Comparison of ENCODE assay signal across 11 mouse cellular contexts in genomic region chr9:111077745-111078144, GRCm38 (mm10). TPM values are rescaled to one million over a fixed set of nuclear protein-coding genes. Genes with fewer than 3 reads are reported as not detected.
A peak's percentile ranks its signal among the peaks of the same experiment; 100 is the strongest.
DNase-seq lines count a peak whose midpoint lies in the region; ATAC-seq and TF ChIP-seq lines count a peak whose summit lies in the region.
"Had no signal": no experiment of that assay in that cellular context is flagged by ENCODE, and none has a peak within 500 bp of the region (broad histone marks: within the 10 kb centered on the region; RNA-seq: fewer than 3 reads in every experiment).

No protein-coding gene starts in this region.

- no peak overlapping the region for H3K4me2 ChIP-seq in intestine, postnatal 0 days (replicated peaks; ENCODE audit: low read depth)
- H3K4me2 ChIP-seq in intestine, embryonic 15.5 days (replicated peaks): no peak overlapping the region
- H3K4me2 ChIP-seq: forebrain, embryonic 13.5 days had no signal

- no peak overlapping the region for H3K9ac ChIP-seq in intestine, postnatal 0 days (ENCODE audit: low read depth, low read length)
- no peak overlapping the region for H3K9ac ChIP-seq in intestine, embryonic 15.5 days
- H3K9ac ChIP-seq in ES-Bruce4 (ENCODE audit: low read depth, poor library complexity, severe bottlenecking): no peak overlapping the region
- H3K9ac ChIP-seq: forebrain, embryonic 13.5 days had no signal

- TF ChIP-seq CTCF in intestine, postnatal 0 days (IDR thresholded peaks at IDR 0.05; ENCODE audit: low read depth): peak; percentile 64
- peak; percentile 70 for TF ChIP-seq CTCF in ES-Bruce4 (IDR thresholded peaks at IDR 0.05; ENCODE audit: low read depth, low read length)
- TF ChIP-seq CTCF in cortical plate, adult 2 months (IDR thresholded peaks at IDR 0.05; ENCODE audit: extremely low read depth, insufficient read depth, low read length): peak; percentile 46

- TF ChIP-seq EP300 in ES-Bruce4 (IDR thresholded peaks at IDR 0.05; ENCODE audit: insufficient read depth, low read depth, low read length): no peak

- 72% methylated on average over 5 of the region's 5 CpGs for WGBS in intestine, postnatal 0 days
- WGBS in intestine, embryonic 15.5 days: 68% methylated on average over 5 of the region's 5 CpGs
- 63% methylated on average over 5 of the region's 5 CpGs for WGBS in hindbrain, embryonic 10.5 days

- no peaks in the 10 kb centered on the region for H3K36me3 ChIP-seq in intestine, postnatal 0 days (ENCODE audit: control insufficient read depth, insufficient read depth)
- H3K36me3 ChIP-seq in intestine, embryonic 15.5 days: no peaks in the 10 kb centered on the region
- H3K36me3 ChIP-seq in ES-Bruce4 (ENCODE audit: control insufficient read depth, insufficient read depth, low read length, poor library complexity, severe bottlenecking): no peaks in the 10 kb centered on the region
- H3K36me3 ChIP-seq in hindbrain, embryonic 10.5 days: no peaks in the 10 kb centered on the region

- no peaks in the 10 kb centered on the region for H3K4me1 ChIP-seq in intestine, postnatal 0 days (replicated peaks; ENCODE audit: control insufficient read depth, insufficient read depth, low read length)
- no peaks in the 10 kb centered on the region for H3K4me1 ChIP-seq in intestine, embryonic 15.5 days (replicated peaks)
- H3K4me1 ChIP-seq in ES-Bruce4 (ENCODE audit: control insufficient read depth, insufficient read depth, low read length): no peaks in the 10 kb centered on the region
- no peaks in the 10 kb centered on the region for H3K4me1 ChIP-seq in cortical plate, adult 2 months (ENCODE audit: control insufficient read depth, insufficient read depth, low read length)
- H3K4me1 ChIP-seq in hindbrain, embryonic 10.5 days (replicated peaks): no peaks in the 10 kb centered on the region
- H3K4me1 ChIP-seq: forebrain, embryonic 13.5 days had no signal

- peak; percentile 48 for DNase-seq in 3T3-L1 (ENCODE audit: low read depth, low spot score)
- DNase-seq in adrenal gland, adult 18-20 months (ENCODE audit: low spot score in 2 of 2): no peak
- no peak for DNase-seq in adrenal gland, postnatal 14 days
- no peak for DNase-seq in hindbrain, embryonic 10.5 days (ENCODE audit: low spot score)
- DNase-seq: heart, postnatal 4 days had no signal

- H3K27me3 ChIP-seq in intestine, postnatal 0 days (replicated peaks; ENCODE audit: control insufficient read depth, insufficient read depth, low read length): no peaks in the 10 kb centered on the region; the same call in 1 of the 2 replicates
- H3K27me3 ChIP-seq in intestine, embryonic 15.5 days (replicated peaks): no peaks in the 10 kb centered on the region
- no peaks in the 10 kb centered on the region for H3K27me3 ChIP-seq in ES-Bruce4 (ENCODE audit: control insufficient read depth, insufficient read depth, low read length, poor library complexity, severe bottlenecking)
- H3K27me3 ChIP-seq in hindbrain, embryonic 10.5 days (ENCODE audit: insufficient read depth, poor library complexity, severe bottlenecking): no peaks in the 10 kb centered on the region
- H3K27me3 ChIP-seq: forebrain, embryonic 13.5 days had no signal

- H3K4me3 ChIP-seq in intestine, postnatal 0 days (ENCODE audit: low read depth, low read length): no peak overlapping the region
- no peak overlapping the region for H3K4me3 ChIP-seq in intestine, embryonic 15.5 days (replicated peaks)
- H3K4me3 ChIP-seq in ES-Bruce4 (ENCODE audit: low read depth, low read length): no peak overlapping the region
- H3K4me3 ChIP-seq in cortical plate, adult 2 months (ENCODE audit: insufficient read depth, low read length): no peak overlapping the region
- no peak overlapping the region for H3K4me3 ChIP-seq in hindbrain, embryonic 10.5 days
- H3K4me3 ChIP-seq: forebrain, embryonic 13.5 days had no signal

- H3K9me3 ChIP-seq in intestine, postnatal 0 days (ENCODE audit: control insufficient read depth): no peaks in the 10 kb centered on the region
- H3K9me3 ChIP-seq in intestine, embryonic 15.5 days: no peaks in the 10 kb centered on the region
- peaks cover 5% of the 10 kb centered on the region for H3K9me3 ChIP-seq in ES-Bruce4 (replicated peaks; ENCODE audit: control insufficient read depth, insufficient read depth, low read length, poor library complexity, severe bottlenecking)
- H3K9me3 ChIP-seq in hindbrain, embryonic 10.5 days: peaks cover 6% of the 10 kb centered on the region; the same call in 1 of the 2 replicates

- no peak overlapping the region for H3K27ac ChIP-seq in intestine, postnatal 0 days (ENCODE audit: low read depth, low read length)
- H3K27ac ChIP-seq in intestine, embryonic 15.5 days: no peak overlapping the region
- H3K27ac ChIP-seq in ES-Bruce4 (ENCODE audit: insufficient read depth, low read length): no peak overlapping the region
- no peak overlapping the region for H3K27ac ChIP-seq in cortical plate, adult 2 months (ENCODE audit: insufficient read depth, low read length)
- H3K27ac ChIP-seq in hindbrain, embryonic 10.5 days: no peak overlapping the region
- H3K27ac ChIP-seq: forebrain, embryonic 13.5 days had no signal

- ATAC-seq in intestine, postnatal 0 days: no peak
- ATAC-seq in intestine, embryonic 15.5 days: no peak
- ATAC-seq: forebrain, embryonic 13.5 days had no signal

- no peak for TF ChIP-seq POLR2A in ES-Bruce4 (IDR thresholded peaks at IDR 0.05; ENCODE audit: insufficient read depth, low read length)
- TF ChIP-seq POLR2A in cortical plate, adult 2 months (IDR thresholded peaks at IDR 0.05; ENCODE audit: extremely low read depth, insufficient read depth, low read length): no peak

RNA-seq across cellular contexts. Expression of gene Ccrl2, which starts 20.4 kb away (rescaled TPM):
- polyA plus RNA-seq in intestine, postnatal 0 days (2015; fragmentation: Nextera tagmentation; extraction: Ambion mirVana): 2.7 and 3.8 TPM in 2 replicates
- 1.8 and 2.6 TPM in 2 replicates for polyA plus RNA-seq in intestine, embryonic 15.5 days (2015; fragmentation: Nextera tagmentation; extraction: Ambion mirVana)
- not detected in 2 replicates for polyA plus RNA-seq in ES-Bruce4 (2011; ENCODE audit: insufficient read depth, insufficient read length, low read depth, missing spikeins)
- polyA plus RNA-seq in cortical plate, adult 2 months (2012; rRNA removed): 1.9 and 2.1 TPM in 2 replicates
- total RNA-seq in adrenal gland, adult 18-20 months (2021): 10 to 100 TPM in 1 of 2 experiments, 1 to 10 TPM in 1; 9.3 to 10.2 TPM
- total RNA-seq in adrenal gland, postnatal 14 days (2021): 5.5 and 8.9 TPM in 2 replicates
- polyA plus RNA-seq in hindbrain, embryonic 10.5 days (2016; fragmentation: Nextera tagmentation; extraction: Ambion mirVana): 0.70 and 0.76 TPM in 2 replicates

RNA-seq across cellular contexts. Expression of gene Lrrfip2, which starts 39.6 kb away (rescaled TPM):
- polyA plus RNA-seq in intestine, postnatal 0 days (2015; fragmentation: Nextera tagmentation; extraction: Ambion mirVana): 45.1 and 46.1 TPM in 2 replicates
- 41.4 and 41.6 TPM in 2 replicates for polyA plus RNA-seq in intestine, embryonic 15.5 days (2015; fragmentation: Nextera tagmentation; extraction: Ambion mirVana)
- 55.3 and 62.0 TPM in 2 replicates for polyA plus RNA-seq in ES-Bruce4 (2011; ENCODE audit: insufficient read depth, insufficient read length, low read depth, missing spikeins)
- polyA plus RNA-seq in cortical plate, adult 2 months (2012; rRNA removed): 55.5 and 59.5 TPM in 2 replicates
- total RNA-seq in adrenal gland, adult 18-20 months (2021): 10 to 100 TPM; 48.8 to 58.4 TPM
- 48.5 and 54.5 TPM in 2 replicates for total RNA-seq in adrenal gland, postnatal 14 days (2021)
- polyA plus RNA-seq in hindbrain, embryonic 10.5 days (2016; fragmentation: Nextera tagmentation; extraction: Ambion mirVana): 40.0 and 41.5 TPM in 2 replicates

RNA-seq across cellular contexts. Expression of gene Ltf, which starts 58.7 kb away (rescaled TPM):
- polyA plus RNA-seq in intestine, postnatal 0 days (2015; fragmentation: Nextera tagmentation; extraction: Ambion mirVana): 8.3 and 14.1 TPM in 2 replicates
- polyA plus RNA-seq in intestine, embryonic 15.5 days (2015; fragmentation: Nextera tagmentation; extraction: Ambion mirVana): 2.2 and 5.1 TPM in 2 replicates
- not detected in 2 replicates for polyA plus RNA-seq in ES-Bruce4 (2011; ENCODE audit: insufficient read depth, insufficient read length, low read depth, missing spikeins)
- 0.40 TPM in 1 of 2 replicates, not detected in the other for polyA plus RNA-seq in cortical plate, adult 2 months (2012; rRNA removed)
- total RNA-seq in adrenal gland, adult 18-20 months (2021): 1 to 10 TPM; 1.2 to 1.7 TPM
- 2.6 and 7.3 TPM in 2 replicates for total RNA-seq in adrenal gland, postnatal 14 days (2021)
- 0.27 TPM in 1 of 2 replicates, not detected in the other for polyA plus RNA-seq in hindbrain, embryonic 10.5 days (2016; fragmentation: Nextera tagmentation; extraction: Ambion mirVana)
- total RNA-seq: left cerebral cortex, postnatal 25 days had no signal
- polyA plus RNA-seq: forebrain, embryonic 13.5 days had no signal
